Mouse (Mus musculus): ENCODE measurements around the gene Trmt2b. TPM values are rescaled to one million over a fixed set of nuclear protein-coding genes. Genes with fewer than 3 reads are reported as not detected.
"Not testable (repeated sequence)": the region's sequence is repeated elsewhere in the genome, so short reads cannot be mapped to it uniquely, and the experiment has no call there.

Gene Trmt2b
- 1 to 10 TPM; 4.3 to 5.6 TPM for total RNA-seq (2021)

DNA sequence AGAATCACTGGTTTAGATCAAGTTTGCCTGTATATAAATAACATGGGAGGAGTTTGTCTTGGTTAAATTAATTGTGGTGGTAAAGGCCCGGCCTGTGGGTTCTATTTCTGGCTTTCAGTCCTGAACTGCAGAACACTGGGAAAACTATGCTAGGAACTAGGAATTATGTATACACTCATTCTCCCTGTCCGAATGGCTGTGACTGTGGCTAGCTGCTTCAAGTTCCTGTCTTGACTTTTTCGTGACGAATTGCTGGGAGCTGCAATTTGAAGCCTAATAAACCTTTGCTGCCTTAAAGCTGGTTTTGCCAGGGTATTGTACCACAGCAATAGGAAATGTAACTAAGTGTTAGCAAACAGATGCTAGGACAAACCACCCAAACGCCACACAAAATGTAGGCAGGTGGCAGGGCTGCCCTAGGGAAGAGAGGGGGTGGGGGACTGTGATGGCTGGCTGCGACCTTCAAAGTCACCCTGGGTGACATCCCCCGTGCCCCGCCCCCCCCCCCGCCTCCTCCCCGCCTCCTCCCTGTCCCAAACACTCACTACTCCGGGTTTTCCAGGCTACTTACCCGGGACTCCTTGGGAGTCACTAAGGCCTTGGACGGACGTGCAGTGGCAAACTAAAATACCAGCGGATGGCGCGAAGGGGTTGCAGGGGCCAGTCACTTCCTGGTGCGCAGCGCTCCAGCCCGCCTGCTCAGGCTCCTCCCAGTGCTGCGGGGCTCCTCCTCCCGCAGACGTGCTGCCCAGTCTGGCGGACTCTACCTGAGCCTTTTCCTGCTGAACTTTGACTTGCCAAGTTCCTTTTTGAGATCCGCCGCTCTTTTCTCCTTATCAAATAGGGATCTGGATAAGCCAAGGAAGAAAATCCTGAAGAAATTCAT, at the start of gene Trmt2b:
Gene Trmt2b (minus strand): TSS at position 710 of the 886 bp plus-strand sequence.
- intact Hi-C loops (cut with DNase I): no loop called here
- DNase-seq (ENCODE audit: extremely low spot score in 1 of 2, low spot score in 2 of 2): peak in 1 of 2 experiments; percentile 73

DNA sequence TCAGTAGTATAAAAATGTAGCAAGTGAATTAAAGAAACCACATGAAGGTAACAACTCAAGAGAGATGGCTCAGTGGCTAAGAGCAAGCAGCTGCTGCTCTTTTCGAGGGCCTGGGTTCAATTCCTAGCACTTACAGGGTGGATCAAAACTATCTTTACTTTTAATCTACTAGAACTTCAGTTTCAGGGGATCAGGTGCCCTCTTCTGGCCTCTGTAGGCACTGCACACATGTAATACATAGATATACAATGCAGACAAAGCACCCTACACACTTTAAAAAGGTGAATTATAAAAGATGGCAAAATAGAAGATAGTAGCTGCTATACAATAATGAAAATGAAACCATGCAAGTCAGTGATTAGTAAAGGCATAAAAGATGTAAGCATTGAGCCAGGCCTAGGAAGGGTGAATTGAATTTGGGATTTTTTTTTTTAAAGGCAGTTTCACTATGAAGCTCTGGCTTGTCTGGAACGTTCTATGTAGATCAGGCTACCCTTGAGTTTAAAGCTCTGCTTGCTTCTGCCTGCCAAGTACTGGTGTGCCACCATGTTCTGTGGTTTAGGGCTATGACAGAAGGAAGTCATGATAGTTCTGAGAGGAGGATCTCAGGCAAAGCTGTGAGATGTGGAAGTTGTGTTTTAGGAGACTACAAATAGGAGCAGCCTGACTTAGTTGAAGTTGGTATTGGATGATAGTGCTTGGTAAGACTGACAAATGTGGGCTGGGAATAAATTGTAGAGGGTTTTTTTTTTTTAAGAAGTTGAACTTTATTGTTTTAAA, 42.6 kb upstream of the Trmt2b start:
- intact Hi-C loops (cut with DNase I): no loop called here
- DNase-seq (ENCODE audit: extremely low spot score in 1 of 2, low spot score in 2 of 2): no peak

GRCm38 (mm10) chrX:134311193-134311592, 34.4 kb upstream of the Trmt2b start:
- DNase-seq (ENCODE audit: extremely low spot score in 1 of 2, low spot score in 2 of 2); intact Hi-C loops (cut with DNase I): not testable (repeated sequence)

DNA sequence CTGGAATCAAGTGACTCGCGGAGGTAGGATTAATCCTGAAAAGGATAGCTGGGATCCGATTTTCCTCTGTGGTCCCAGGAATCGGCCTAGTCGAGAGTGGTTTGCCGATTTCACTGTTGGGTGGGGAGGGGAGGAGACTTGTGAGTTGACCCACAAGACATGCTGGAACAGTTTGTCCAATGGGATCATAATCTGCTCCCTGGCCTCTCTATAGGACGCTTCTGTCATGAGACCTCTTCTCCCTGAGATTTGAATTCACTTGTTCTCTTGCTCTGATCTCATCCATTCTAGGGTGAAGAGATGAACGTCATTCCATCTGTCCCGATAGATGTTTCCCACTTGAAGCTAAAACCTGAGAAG, 31.5 kb upstream of the Trmt2b start:
- intact Hi-C loops (cut with DNase I): loop anchor here (10.0 kb wide), 1 partner anchor 243 kb away; no protein-coding TSS in a partner anchor
- DNase-seq (ENCODE audit: extremely low spot score in 1 of 2, low spot score in 2 of 2): no peak

DNA sequence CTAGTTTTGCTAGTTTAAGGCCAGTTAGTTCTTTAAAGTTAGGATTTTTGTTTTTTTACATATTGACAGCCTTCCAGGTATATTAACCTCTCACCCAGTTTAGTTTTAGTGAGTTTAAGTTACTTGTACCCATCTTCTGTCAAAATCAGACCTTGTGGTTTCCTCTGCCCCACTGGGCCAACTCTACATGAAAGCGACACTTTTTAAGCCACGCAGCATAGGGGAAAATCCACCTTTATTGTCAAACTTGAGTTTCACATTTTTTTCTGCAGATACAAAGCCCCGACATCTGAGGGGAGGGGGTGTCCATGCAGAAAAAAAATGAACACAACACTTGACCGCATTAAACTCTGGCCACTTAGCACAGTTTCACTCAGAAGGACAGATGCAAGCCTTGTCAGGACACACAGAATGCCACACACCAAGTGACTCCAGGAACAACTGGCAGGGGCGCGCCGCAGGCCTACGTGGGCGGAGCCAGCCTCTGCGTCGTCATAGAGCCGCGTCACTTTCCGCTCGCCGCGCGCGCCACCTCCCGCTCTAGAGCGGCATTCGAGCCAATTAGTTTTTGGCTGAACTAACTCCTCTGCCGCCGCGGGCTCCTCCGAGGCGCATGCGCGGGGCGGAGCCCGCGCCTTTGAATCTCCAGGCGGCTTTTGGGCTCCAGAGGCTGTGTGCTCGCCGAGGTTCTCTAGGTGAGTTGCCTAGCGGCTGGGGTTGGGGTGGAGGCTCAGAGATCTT, 30.9 kb upstream of the Trmt2b start, which contains the start of gene Cenpi:
Gene Cenpi (plus strand): TSS at position 551 of the 741 bp plus-strand sequence.
- peak; percentile 81 to 91 for DNase-seq (ENCODE audit: extremely low spot score in 1 of 2, low spot score in 2 of 2)
- intact Hi-C loops (cut with DNase I): loop anchor here (10.0 kb wide), 1 partner anchor 243 kb away; no protein-coding TSS in a partner anchor

DNA sequence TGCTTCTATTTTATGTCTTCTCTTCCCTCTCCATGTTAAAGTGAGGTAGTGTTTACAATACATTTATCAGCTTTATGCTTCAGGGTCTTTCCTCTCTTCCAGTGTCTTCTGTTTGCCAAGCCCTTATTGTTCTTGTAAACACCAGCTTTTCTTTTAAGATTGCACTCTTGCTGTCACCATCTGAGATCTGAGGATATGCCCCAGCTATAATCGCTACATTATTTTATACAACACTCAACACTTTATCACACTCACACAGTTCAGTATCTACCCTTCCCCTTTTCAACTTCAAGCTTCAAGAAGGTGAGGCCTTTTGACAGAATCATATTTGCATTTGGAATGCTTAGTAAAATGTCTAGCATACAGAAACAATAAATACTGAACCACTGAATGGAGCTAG, 26.5 kb upstream of the Trmt2b start:
- intact Hi-C loops (cut with DNase I): loop anchor here (10.0 kb wide), 1 partner anchor 238 kb away; no protein-coding TSS in a partner anchor
- DNase-seq (ENCODE audit: extremely low spot score in 1 of 2, low spot score in 2 of 2): no peak

GRCm38 (mm10) chrX:134300219-134300618, 23.4 kb upstream of the Trmt2b start:
- no peak for DNase-seq (ENCODE audit: extremely low spot score in 1 of 2, low spot score in 2 of 2)
- intact Hi-C loops (cut with DNase I): loop anchor here (10.0 kb wide), 1 partner anchor 235 kb away; no protein-coding TSS in a partner anchor

DNA sequence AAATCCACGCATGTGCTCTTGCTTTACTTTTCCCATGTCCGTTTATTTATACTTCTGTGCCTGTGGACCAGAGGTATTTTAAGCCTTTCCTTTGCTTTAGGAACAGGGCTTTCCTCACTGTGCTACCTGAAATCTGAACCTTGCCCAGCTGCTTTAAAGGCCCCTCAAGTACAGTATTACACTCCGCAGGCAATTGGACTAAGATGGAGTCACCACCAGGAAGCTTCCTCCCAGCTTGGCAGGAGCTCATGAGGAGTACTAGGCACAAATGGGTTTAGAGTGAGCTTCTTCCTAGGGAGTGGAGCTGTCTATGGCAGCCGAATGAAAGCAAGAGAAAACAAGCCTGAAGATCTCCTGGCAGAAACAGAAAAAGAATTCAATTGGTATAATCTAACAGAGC, 20.4 kb upstream of the Trmt2b start:
- intact Hi-C loops (cut with DNase I): loop anchor here (10.0 kb wide), 1 partner anchor 162 kb away; no protein-coding TSS in a partner anchor

DNA sequence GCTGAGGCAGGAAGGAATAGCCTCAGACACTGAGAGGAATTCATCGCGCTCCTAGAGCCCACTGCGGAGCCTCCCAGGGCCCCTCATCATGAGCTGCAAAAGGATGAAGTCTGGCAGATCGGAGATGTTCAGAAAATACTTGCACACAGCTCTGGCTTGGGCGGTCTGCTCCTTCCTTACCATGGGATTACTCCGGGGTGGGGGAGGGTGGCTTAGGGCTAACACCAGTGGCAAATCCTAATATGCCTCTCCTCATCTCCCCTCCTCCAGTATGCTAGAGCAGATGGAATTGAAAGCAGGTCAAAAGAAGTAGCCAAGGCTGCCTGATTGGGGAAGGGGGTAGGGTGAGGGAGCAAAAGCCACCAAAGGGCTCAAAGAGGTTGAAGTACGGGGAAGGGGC, 20.0 kb upstream of the Trmt2b start:
- intact Hi-C loops (cut with DNase I): loop anchor here (10.0 kb wide), 1 partner anchor 162 kb away; no protein-coding TSS in a partner anchor
- peak in 1 of 2 experiments; percentile 22 for DNase-seq (ENCODE audit: extremely low spot score in 1 of 2, low spot score in 2 of 2)

More for the DNA sequence above, 20.4 kb upstream of the Trmt2b start:
- DNase-seq (ENCODE audit: extremely low spot score in 1 of 2, low spot score in 2 of 2): no peak

GRCm38 (mm10) chrX:134296301-134296700, 19.5 kb upstream of the Trmt2b start:
- DNase-seq (ENCODE audit: extremely low spot score in 1 of 2, low spot score in 2 of 2): peak in 1 of 2 experiments; percentile 47
- intact Hi-C loops (cut with DNase I): loop anchor here (10.0 kb wide), 1 partner anchor 162 kb away; no protein-coding TSS in a partner anchor

- DNase-seq (ENCODE audit: extremely low spot score in 1 of 2, low spot score in 2 of 2): no peak
- intact Hi-C loops (cut with DNase I): no loop called here
These were observed 10.5 kb upstream of the Trmt2b start for GRCm38 (mm10) chrX:134287305-134287704.

GRCm38 (mm10) chrX:134285791-134286190, 9.0 kb upstream of the Trmt2b start:
- no peak for DNase-seq (ENCODE audit: extremely low spot score in 1 of 2, low spot score in 2 of 2)
- intact Hi-C loops (cut with DNase I): no loop called here

GRCm38 (mm10) chrX:134285102-134285501, 8.3 kb upstream of the Trmt2b start:
- intact Hi-C loops (cut with DNase I): no loop called here

DNA sequence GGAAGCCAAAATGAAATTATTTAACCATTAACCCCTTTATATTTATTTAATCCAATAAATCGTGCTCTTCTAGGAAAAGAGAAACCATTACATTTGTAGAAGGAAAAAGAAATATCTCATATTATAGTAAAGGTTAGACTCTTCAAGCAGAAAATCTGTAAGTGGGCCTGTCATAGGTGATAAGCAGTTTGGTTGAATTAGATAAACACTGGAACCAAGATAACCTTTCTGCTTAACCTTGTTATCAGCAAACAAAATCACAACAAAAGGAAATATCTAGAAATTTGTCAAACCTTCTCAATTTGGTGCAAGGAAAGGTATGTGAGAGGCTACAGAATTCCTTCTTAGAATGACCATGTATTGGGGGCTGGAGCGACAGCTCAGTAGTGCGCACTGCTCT, 3.7 kb upstream of the Trmt2b start:
- intact Hi-C loops (cut with DNase I): no loop called here
- no peak for DNase-seq (ENCODE audit: extremely low spot score in 1 of 2, low spot score in 2 of 2)

More at GRCm38 (mm10) chrX:134285102-134285501, 8.3 kb upstream of the Trmt2b start:
- no peak for DNase-seq (ENCODE audit: extremely low spot score in 1 of 2, low spot score in 2 of 2)

- intact Hi-C loops (cut with DNase I): no loop called here
- peak in 1 of 2 experiments; percentile 34 for DNase-seq (ENCODE audit: extremely low spot score in 1 of 2, low spot score in 2 of 2)
These were observed 1.1 kb downstream of the Trmt2b start for GRCm38 (mm10) chrX:134275715-134276114.

DNA sequence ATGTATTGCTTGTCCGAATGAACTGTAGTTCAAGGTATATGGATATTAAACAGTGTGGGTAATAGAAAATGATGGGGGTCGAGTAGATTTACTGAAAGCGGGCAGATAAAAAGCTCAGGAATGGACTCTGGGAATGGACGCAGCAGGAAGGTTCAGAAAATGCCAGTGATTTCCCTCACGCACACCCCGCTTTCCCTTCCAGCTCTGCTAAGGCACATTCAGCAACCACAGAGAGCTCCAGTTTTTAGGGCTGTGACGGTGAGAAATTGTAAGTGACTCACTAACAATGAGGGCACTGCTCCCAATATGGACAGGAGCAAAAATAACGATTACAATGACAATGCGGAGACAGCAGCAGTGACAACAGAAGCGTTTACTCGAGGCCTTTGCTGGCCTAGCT, 14.7 kb downstream of the Trmt2b start:
- no peak for DNase-seq (ENCODE audit: extremely low spot score in 1 of 2, low spot score in 2 of 2)
- intact Hi-C loops (cut with DNase I): no loop called here

DNA sequence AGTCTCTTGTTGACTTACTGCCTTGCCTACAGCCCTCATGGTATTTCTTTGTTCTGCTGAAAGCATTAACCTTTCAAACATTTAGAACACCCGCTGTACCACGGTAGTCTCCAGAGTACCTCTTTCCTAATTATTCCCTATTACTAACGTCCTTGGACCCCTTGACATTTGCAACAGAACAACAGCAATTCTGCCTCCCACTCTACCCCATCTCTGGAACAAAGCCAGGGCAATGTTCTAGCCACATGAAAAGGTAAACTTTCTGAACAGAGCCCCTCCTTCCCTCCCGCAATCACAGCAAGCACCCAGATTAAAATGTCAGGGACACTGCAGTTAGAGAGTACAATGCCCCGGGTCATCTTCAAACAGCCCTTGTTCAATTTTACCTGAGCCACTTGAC, 15.6 kb downstream of the Trmt2b start:
- no peak for DNase-seq (ENCODE audit: extremely low spot score in 1 of 2, low spot score in 2 of 2)
- intact Hi-C loops (cut with DNase I): no loop called here

GRCm38 (mm10) chrX:134248202-134248601, 28.6 kb downstream of the Trmt2b start:
- DNase-seq (ENCODE audit: extremely low spot score in 1 of 2, low spot score in 2 of 2): no peak
- intact Hi-C loops (cut with DNase I): no loop called here

GRCm38 (mm10) chrX:134245946-134246345, 30.8 kb downstream of the Trmt2b start:
- intact Hi-C loops (cut with DNase I): no loop called here
- DNase-seq (ENCODE audit: extremely low spot score in 1 of 2, low spot score in 2 of 2): no peak
